Mouse (Mus musculus) myocyte (in vitro differentiated cells): ENCODE results near the gene Clstn2. TPM values are rescaled to one million over a fixed set of nuclear protein-coding genes. Genes with fewer than 3 reads are reported as not detected.

ENCODE experiments used
- H3K27me3 ChIP-seq: one replicate; pipeline ENCODE4 v1.6.1; 2011; ENCODE audit not compliant: control insufficient read depth, insufficient read depth, insufficient read length
- H3K36me3 ChIP-seq: one replicate; pipeline ENCODE4 v1.6.1; 2011; ENCODE audit not compliant: control insufficient read depth, insufficient read depth
- H3K4me2 ChIP-seq: one replicate; pipeline ENCODE4 v1.6.1; 2011; ENCODE audit warnings: low read depth, control low read depth
- H3K4me3 ChIP-seq: one replicate; pipeline ENCODE4 v1.5.1; 2011; ENCODE audit warnings: mild to moderate bottlenecking, control low read depth, moderate library complexity
- H3K79me2 ChIP-seq: one replicate; pipeline ENCODE4 v1.6.1; 2011; ENCODE audit not compliant: control insufficient read depth, insufficient read depth
- H3ac ChIP-seq: one replicate; pipeline ENCODE4 v1.6.1; 2011; ENCODE audit not compliant: control insufficient read depth, insufficient read length
- CEBPB ChIP-seq: IDR thresholded peaks from 2 replicates; pipeline ENCODE4 v1.6.1; 2011; ENCODE audit warnings: mild to moderate bottlenecking, moderate library complexity; ENCODE audit not compliant: poor library complexity, insufficient read depth, severe bottlenecking
- MYOD1 ChIP-seq, 3 experiments: IDR thresholded peaks; one replicate each; pipeline ENCODE4 v1.6.1; 2011; ENCODE audit warnings: control low read depth in 2 of 3, low read depth in 2 of 3, mild to moderate bottlenecking in 2 of 3, moderate library complexity in 1 of 3; ENCODE audit not compliant: insufficient read length in 2 of 3, control insufficient read depth in 1 of 3
- MYOG ChIP-seq, 3 experiments: IDR thresholded peaks; one replicate each; pipeline ENCODE4 v1.6.1; 2011; ENCODE audit warnings: control low read depth in 2 of 3, low read depth in 2 of 3, mild to moderate bottlenecking in 2 of 3; ENCODE audit not compliant: insufficient read length in 2 of 3, control insufficient read depth in 1 of 3, insufficient read depth in 1 of 3
- POLR2A ChIP-seq: IDR thresholded peaks from one replicate; pipeline ENCODE4 v1.6.1; 2011; ENCODE audit warnings: low read depth, mild to moderate bottlenecking, control low read depth, moderate library complexity; ENCODE audit not compliant: insufficient read length
- TCF12 ChIP-seq: IDR thresholded peaks from one replicate; pipeline ENCODE4 v1.6.1; 2011; ENCODE audit warnings: mild to moderate bottlenecking, control low read depth; ENCODE audit not compliant: poor library complexity, insufficient read depth, severe bottlenecking
- TCF3 ChIP-seq: IDR thresholded peaks from one replicate; pipeline ENCODE4 v1.6.1; 2011; ENCODE audit warnings: low read depth, control low read depth; ENCODE audit not compliant: insufficient read length
- polyA plus RNA-seq: library from polyadenylated mRNA; unstranded; fragments of >200 nt; fragmentation: generic; extraction: Trizol; gene quantifications from one replicate; pipeline ENCODE4 v1.2.1, GENCODE M21; 2012; ENCODE audit warnings: missing spikeins

The Clstn2 gene
- polyA plus RNA-seq, 1 experiment: 0.02 TPM

GRCm38 (mm10) chr9:97408142-97408541 is 624.8 kb downstream of the Clstn2 start:
- Histone ChIP-seq H3ac (no peak overlapping the region), H3K27me3 (no peaks in the 10 kb centered on the region), H3K36me3 (no peaks in the 10 kb centered on the region), H3K4me3 (no peak overlapping the region), H3K79me2 (no peaks in the 10 kb centered on the region), H3K4me2 (no peak overlapping the region)
- no peak for TF ChIP-seq MYOD1 (IDR thresholded peaks at IDR 0.05; ENCODE audit: control insufficient read depth in 1 of 3, insufficient read length in 2 of 3, low read depth in 2 of 3)
- no peak for TF ChIP-seq TCF3
- TF ChIP-seq POLR2A: no peak
- TF ChIP-seq CEBPB: no peak
- TF ChIP-seq MYOG (IDR thresholded peaks at IDR 0.05; ENCODE audit: control insufficient read depth in 1 of 3, insufficient read depth in 1 of 3, insufficient read length in 2 of 3, low read depth in 2 of 3): no peak
- no peak for TF ChIP-seq TCF12
